Mouse (Mus musculus): Measurements from ENCODE around the gene Tmem229a.

DNA sequence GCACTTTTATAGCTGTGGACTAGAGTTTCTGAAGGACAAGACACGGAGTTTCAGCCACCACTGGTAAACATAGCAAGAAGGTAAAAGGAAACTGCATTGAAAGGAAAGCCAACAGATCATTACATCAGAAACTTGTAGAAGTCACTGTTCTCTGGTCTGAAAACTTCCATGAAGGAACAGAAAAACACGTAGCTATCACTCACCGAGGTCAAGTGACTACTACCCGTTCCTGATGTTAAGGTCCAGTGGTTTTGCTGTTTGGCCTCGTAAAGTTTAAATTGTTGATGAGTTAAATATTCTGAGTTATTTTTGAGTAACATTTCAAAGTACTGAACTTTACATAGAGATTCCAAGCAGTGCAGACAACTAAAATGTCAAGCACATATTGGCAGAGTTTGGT, 2.0 kb downstream of the Tmem229a start:
- no peak for TF ChIP-seq POLR2A (IDR thresholded peaks at IDR 0.05; ENCODE audit: low read depth, low read length)
- TF ChIP-seq CTCF (IDR thresholded peaks at IDR 0.05; ENCODE audit: extremely low read depth, insufficient read depth, insufficient read length, insufficient replicate concordance): no peak
